Mouse (Mus musculus) heart, postnatal 0 days (tissue): ENCODE data around the gene Map3k20. TPM values are rescaled to one million over a fixed set of nuclear protein-coding genes. Genes with fewer than 3 reads are reported as not detected.

Experiments used
- ATAC-seq: fragments of 200-750 bp; cut with Nextera tagmentation; 2 replicates; pipeline ENCODE4 v1.8.0; 2017; ENCODE audit warnings: low read depth, moderate number of reproducible peaks, moderate library complexity; ENCODE audit not compliant: insufficient read depth
- DNase-seq: peaks from one replicate; pipeline ENCODE4 v3.0.0-alpha.2; 2016; ENCODE audit warnings: low spot score
- H3K27ac ChIP-seq: fragments of 300-500 bp; sonication (generic); 2 replicates; pipeline ENCODE4 v1.5.1; 2014; ENCODE audit warnings: low read depth, mild to moderate bottlenecking
- H3K27me3 ChIP-seq: fragments of 300-500 bp; sonication (generic); 2 replicates; pipeline ENCODE4 v1.6.1; 2014; ENCODE audit warnings: low read length, mixed read lengths; ENCODE audit not compliant: control insufficient read depth, insufficient read depth
- H3K36me3 ChIP-seq: fragments of 300-500 bp; sonication (generic); replicated peaks from 2 replicates; pipeline ENCODE4 v1.6.1; 2014; ENCODE audit warnings: low read length, mixed read lengths; ENCODE audit not compliant: control insufficient read depth, insufficient read depth
- H3K4me1 ChIP-seq: fragments of 300-500 bp; sonication (generic); 2 replicates; pipeline ENCODE4 v1.6.1; 2014; ENCODE audit warnings: antibody characterized with exemption; ENCODE audit not compliant: control insufficient read depth, insufficient read depth
- H3K4me2 ChIP-seq: fragments of 300-500 bp; sonication (generic); 2 replicates; pipeline ENCODE4 v1.6.1; 2014; ENCODE audit warnings: low read depth, mild to moderate bottlenecking, low read length, moderate library complexity
- H3K4me3 ChIP-seq: fragments of 300-500 bp; sonication (generic); 2 replicates; pipeline ENCODE4 v1.5.1; 2014; ENCODE audit warnings: low read depth, low read length
- H3K9ac ChIP-seq: fragments of 300-500 bp; sonication (generic); replicated peaks from 2 replicates; pipeline ENCODE4 v1.6.1; 2014; ENCODE audit warnings: low read depth, low read length, mixed read lengths
- H3K9me3 ChIP-seq: fragments of 300-500 bp; sonication (generic); replicated peaks from 2 replicates; pipeline ENCODE4 v1.6.1; 2016; ENCODE audit warnings: low read length; ENCODE audit not compliant: control insufficient read depth
- CTCF ChIP-seq: IDR thresholded peaks from 2 replicates; pipeline ENCODE4 v1.5.1; 2016; ENCODE audit warnings: antibody characterized with exemption, control low read depth, low read depth
- EP300 ChIP-seq: IDR thresholded peaks from 2 replicates; pipeline ENCODE4 v1.6.1; 2016; ENCODE audit warnings: antibody characterized with exemption, low read depth
- WGBS: fragments of 180-500 bp; shearing (Covaris S2); extraction: QIAGEN DNeasy Blood & Tissue Kit; methylation state at CpG from one replicate; pipeline ENCODE4 v1.1.7; 2014; 5-methylcytosine and 5-hydroxymethylcytosine counted together
- polyA plus RNA-seq: library from polyadenylated mRNA; unstranded; fragments of >200 nt; fragmentation: Nextera tagmentation; extraction: Ambion mirVana; gene quantifications from 2 replicates; pipeline ENCODE4 v1.2.1, GENCODE M21; 2015
- total RNA-seq: library from RNA; depleted of rRNA; stranded (reverse); fragments of >200 nt; gene quantifications from 2 replicates; pipeline ENCODE4 v1.2.3, GENCODE M21; 2014; ENCODE audit warnings: low replicate concordance

The Map3k20 gene
- total and polyA plus RNA-seq, 2 experiments from 2014 or later, result 26.1 to 95.0 TPM

DNA sequence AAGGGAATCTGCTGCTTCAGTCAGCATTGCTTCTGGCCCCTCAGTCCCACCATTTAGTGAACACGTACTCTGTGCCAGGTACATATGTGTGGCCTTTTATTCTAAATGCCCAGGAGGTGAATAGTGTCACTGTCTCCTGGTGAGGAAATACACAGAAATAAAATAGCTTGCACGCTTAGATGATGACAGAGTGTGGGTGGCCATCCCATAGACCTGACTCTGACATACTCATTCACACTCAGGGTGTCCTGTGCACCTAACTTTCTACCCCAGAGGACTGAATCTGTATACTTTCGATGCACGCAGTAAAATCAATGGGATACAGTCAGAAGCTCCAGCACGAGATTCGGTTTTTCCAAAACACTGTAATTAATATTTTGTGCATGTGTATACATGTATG is 18.0 kb upstream of the Map3k20 start:
- Histone ChIP-seq H3K27me3 (no peaks in the 10 kb centered on the region), H3K4me2 (no peak overlapping the region), H3K9me3 (no peaks in the 10 kb centered on the region), H3K36me3 (no peaks in the 10 kb centered on the region), H3K9ac (no peak overlapping the region), H3K27ac (no peak overlapping the region), H3K4me3 (no peak overlapping the region), H3K4me1 (no peaks in the 10 kb centered on the region)
- WGBS, result 86% methylated on average over 6 of the region's 6 CpGs
- TF ChIP-seq EP300 (no peak), CTCF (no peak)
- no peak for ATAC-seq
- no peak for DNase-seq

DNA sequence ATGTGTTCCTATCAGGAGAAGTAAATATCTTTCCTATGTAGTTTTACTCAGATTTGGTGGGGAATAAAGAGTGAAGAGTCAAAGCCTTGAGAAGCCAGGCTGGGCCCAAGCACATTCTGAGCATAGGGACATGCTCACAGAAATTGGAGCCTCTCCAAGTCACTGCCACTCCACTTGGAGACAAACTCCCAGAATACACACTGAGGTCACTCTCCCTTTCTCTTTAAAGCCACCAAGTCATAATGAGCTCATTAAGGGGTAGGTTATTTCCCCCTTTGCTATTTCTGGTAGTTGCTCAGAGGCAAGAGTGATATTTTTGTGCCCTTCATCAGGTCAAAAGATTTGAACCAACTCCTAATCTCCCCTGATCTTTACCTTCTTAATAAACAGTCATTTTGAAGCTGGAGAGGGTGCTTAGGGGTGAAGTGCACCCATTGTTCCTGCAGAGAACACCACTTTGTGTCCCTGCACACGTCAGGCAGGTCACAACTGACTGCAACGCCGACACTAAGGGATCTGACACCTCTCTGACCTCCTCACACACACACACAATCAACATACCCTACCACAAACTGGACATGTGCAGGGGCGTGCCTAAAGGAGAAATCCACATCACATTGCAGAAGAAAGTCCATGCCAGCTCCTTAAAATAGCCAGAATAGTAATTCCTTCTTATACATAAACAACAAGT is 15.6 kb upstream of the Map3k20 start:
- peak overlapping the region; percentile 39 for H3K4me2 ChIP-seq
- DNase-seq, result peak; percentile 87
- H3K36me3 ChIP-seq, result no peaks in the 10 kb centered on the region
- TF ChIP-seq EP300 (0 out of 2 replicates have a peak, but pooled peaks have one; percentile 26), CTCF (no peak)
- ATAC-seq, result peak; percentile 93
- H3K9me3 ChIP-seq, result no peaks in the 10 kb centered on the region
- peak overlapping the region; percentile 46; the same call in 1 of the 2 replicates for H3K9ac ChIP-seq
- H3K4me1 ChIP-seq, result no peaks in the 10 kb centered on the region
- H3K27ac ChIP-seq, result peak overlapping the region; percentile 96
- peak overlapping the region; percentile 24; the same call in 1 of the 2 replicates for H3K4me3 ChIP-seq
- H3K27me3 ChIP-seq, result no peaks in the 10 kb centered on the region
- 22% methylated on average over 4 of the region's 4 CpGs for WGBS

DNA sequence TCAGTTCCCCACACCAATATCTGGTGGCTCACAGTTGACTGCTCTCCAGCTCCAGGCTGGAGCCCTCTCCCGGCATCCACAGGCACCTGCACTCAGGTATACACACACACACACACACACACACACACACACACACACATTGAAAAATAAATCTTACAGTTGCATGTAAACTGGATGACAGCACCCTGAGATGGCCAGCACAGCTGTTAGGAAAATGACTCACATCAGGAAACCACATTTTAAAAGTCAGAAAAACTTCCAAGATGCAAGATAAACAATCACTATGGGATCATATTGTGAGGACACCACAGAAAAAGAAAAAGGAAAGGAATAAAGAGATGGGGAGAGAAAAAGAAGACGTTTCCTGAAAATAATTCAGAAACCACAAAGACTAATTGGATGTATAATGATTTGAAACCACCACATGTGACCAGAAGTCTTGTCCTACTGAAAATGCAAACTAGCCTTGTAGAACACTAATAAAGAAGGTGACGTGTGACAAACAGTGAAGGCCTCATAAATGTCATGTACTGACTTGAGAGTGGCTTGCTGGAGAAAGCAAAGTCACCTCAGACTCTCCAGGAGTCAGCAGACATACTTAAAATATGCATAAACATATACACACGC is 7.1 kb upstream of the Map3k20 start:
- Histone ChIP-seq H3K4me3 (no peak overlapping the region), H3K27me3 (no peaks in the 10 kb centered on the region), H3K9ac (no peak overlapping the region), H3K27ac (no peak overlapping the region), H3K4me1 (peaks cover 6% of the 10 kb centered on the region; the same call in 1 of the 2 replicates), H3K9me3 (no peaks in the 10 kb centered on the region), H3K4me2 (no peak overlapping the region), H3K36me3 (no peaks in the 10 kb centered on the region)
- DNase-seq (no peak), ATAC-seq (no peak)
- WGBS, result 77% methylated on average over 4 of the region's 4 CpGs
- TF ChIP-seq CTCF, result no peak
- no peak for TF ChIP-seq EP300

DNA sequence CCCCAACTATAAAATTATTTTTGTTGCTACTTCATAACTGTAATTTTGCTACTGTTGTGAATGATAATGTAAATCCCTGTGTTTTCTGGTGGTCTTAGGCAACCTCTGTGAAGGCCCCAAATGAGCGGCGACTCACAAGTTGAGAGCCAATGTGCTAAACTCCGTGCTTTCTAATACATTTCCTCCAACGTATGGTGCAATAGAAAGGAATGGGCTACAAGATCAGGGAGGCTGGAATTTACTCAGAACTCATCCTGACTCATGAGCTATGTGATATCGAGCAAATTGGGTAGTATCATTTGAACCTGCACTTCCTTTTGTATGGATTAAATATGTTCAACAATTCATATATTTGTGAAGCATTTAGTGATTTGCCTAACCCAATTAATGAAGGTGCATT is 4.9 kb upstream of the Map3k20 start:
- Histone ChIP-seq H3K4me1 (peaks cover 14% of the 10 kb centered on the region), H3K27ac (no peak overlapping the region), H3K9me3 (no peaks in the 10 kb centered on the region), H3K4me2 (no peak overlapping the region), H3K9ac (no peak overlapping the region), H3K27me3 (no peaks in the 10 kb centered on the region), H3K36me3 (no peaks in the 10 kb centered on the region), H3K4me3 (no peak overlapping the region)
- TF ChIP-seq CTCF, result no peak
- no peak for TF ChIP-seq EP300
- 92% methylated on average over 5 of the region's 5 CpGs for WGBS
- DNase-seq (no peak), ATAC-seq (no peak)

DNA sequence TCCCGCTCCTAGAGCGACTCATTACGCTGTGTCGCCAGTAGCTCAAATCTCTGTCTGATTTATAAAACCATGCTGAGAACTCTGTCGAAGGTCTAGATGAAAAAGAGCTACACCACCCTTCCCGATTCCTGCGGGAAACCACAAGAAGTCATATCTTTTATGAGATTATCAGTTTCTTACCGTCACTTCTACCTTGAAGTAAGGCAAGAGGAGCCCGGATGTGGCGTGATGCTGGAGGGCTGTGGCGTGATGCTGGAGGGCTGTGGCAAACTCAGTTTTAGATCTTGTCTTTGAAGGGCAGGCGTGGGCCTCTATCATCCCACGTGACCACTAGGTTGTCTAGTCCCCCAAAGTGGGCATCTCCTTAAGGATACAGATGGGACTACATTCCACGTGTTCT is 3.5 kb upstream of the Map3k20 start:
- TF ChIP-seq CTCF (no peak), EP300 (no peak)
- Histone ChIP-seq H3K9me3 (no peaks in the 10 kb centered on the region), H3K36me3 (no peaks in the 10 kb centered on the region), H3K9ac (no peak overlapping the region), H3K4me3 (no peak overlapping the region), H3K27me3 (no peaks in the 10 kb centered on the region), H3K4me1 (peaks cover 14% of the 10 kb centered on the region), H3K27ac (no peak overlapping the region), H3K4me2 (no peak overlapping the region)
- ATAC-seq (no peak), DNase-seq (no peak)
- 87% methylated on average over 14 of the region's 14 CpGs for WGBS
